In the genomic region with DNA sequence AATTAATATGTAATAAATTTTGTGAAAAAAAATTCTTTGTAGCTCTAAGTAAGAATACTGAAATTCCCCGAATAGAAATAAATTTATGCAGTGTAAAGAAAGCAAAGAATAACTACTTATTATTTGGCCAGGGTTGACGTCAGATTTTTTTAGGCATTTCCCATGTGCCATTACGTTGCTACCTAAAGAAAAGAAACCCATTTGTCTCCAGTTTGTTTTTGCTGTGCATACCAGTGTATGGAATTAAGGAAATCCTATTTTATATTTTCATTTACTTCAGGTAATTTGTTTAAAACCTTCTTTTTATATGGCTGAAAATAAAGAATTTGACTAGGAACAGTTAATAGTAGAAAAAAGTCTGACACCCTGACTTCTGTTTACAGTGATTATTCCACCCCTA, we compare ENCODE assay signal across 15 mouse cellular contexts.
"Had no signal": no experiment of that assay in that cellular context is flagged by ENCODE, and none has a peak within 500 bp of the region (broad histone marks: within the 10 kb centered on the region; RNA-seq: fewer than 3 reads in every experiment).

No protein-coding gene starts in this region.

- H3K36me3 ChIP-seq: limb, embryonic 12.5 days; liver, embryonic 13.5 days; lung, embryonic 15.5 days; neural tube, embryonic 12.5 days had no signal

- H3K4me3 ChIP-seq: limb, embryonic 12.5 days; liver, embryonic 13.5 days; lung, embryonic 15.5 days; megakaryocyte, embryonic 14.5 days; neural tube, embryonic 12.5 days had no signal

- DNase-seq: kidney, adult 2 months; kidney, postnatal 25 days; layer of hippocampus, adult 9-11 months; layer of hippocampus, postnatal 36 days; liver; liver, embryonic 13.5 days; liver, postnatal 0 days; lung, postnatal 14 days; thymus, postnatal 4 days had no signal

- H3K27me3 ChIP-seq: limb, embryonic 12.5 days; liver, embryonic 13.5 days; lung, embryonic 15.5 days; megakaryocyte, embryonic 14.5 days; neural tube, embryonic 12.5 days had no signal

- H3K27ac ChIP-seq: limb, embryonic 12.5 days; liver, embryonic 13.5 days; lung, embryonic 15.5 days; macrophage; neural tube, embryonic 12.5 days; stomach, postnatal 0 days had no signal

- ATAC-seq: liver, postnatal 0 days had no signal

- H3K9me3 ChIP-seq: limb, embryonic 12.5 days; liver, embryonic 13.5 days; lung, embryonic 15.5 days; megakaryocyte, embryonic 14.5 days; neural tube, embryonic 12.5 days had no signal

- H3K4me2 ChIP-seq: limb, embryonic 12.5 days; liver, embryonic 13.5 days; lung, embryonic 15.5 days; neural tube, embryonic 12.5 days had no signal

- H3K9ac ChIP-seq: limb, embryonic 12.5 days; liver, embryonic 13.5 days; liver, postnatal 0 days; lung, embryonic 15.5 days; neural tube, embryonic 12.5 days had no signal

- H3K4me1 ChIP-seq: limb, embryonic 12.5 days; liver, embryonic 13.5 days; lung, embryonic 15.5 days; megakaryocyte, embryonic 14.5 days; neural tube, embryonic 12.5 days had no signal
